Mouse (Mus musculus) erythroblast, embryonic 14.5 days (primary cell): Measurements from ENCODE around the gene Cma1. TPM values are rescaled to one million over a fixed set of nuclear protein-coding genes. Genes with fewer than 3 reads are reported as not detected.

Source experiments
- H3K27me3 ChIP-seq: 2 replicates; pipeline ENCODE4 v1.6.1; 2012; ENCODE audit warnings: inconsistent platforms; ENCODE audit not compliant: control insufficient read depth
- H3K36me3 ChIP-seq: 2 replicates; pipeline ENCODE4 v1.6.1; 2012; ENCODE audit warnings: mild to moderate bottlenecking, inconsistent platforms; ENCODE audit not compliant: control insufficient read depth
- H3K4me1 ChIP-seq: 2 replicates; pipeline ENCODE4 v1.6.1; 2012; ENCODE audit warnings: inconsistent platforms; ENCODE audit not compliant: control insufficient read depth
- H3K4me3 ChIP-seq: replicated peaks from 2 replicates; pipeline ENCODE3; 2012; ENCODE audit warnings: moderate library complexity, mild to moderate bottlenecking, inconsistent platforms
- H3K9me3 ChIP-seq: 2 replicates; pipeline ENCODE4 v1.6.1; 2012; ENCODE audit warnings: low read length, inconsistent platforms, mixed read lengths; ENCODE audit not compliant: control insufficient read depth
- GATA1 ChIP-seq: IDR thresholded peaks from 2 replicates; pipeline ENCODE4 v1.6.1; 2012; ENCODE audit warnings: low read length, inconsistent platforms, mixed read lengths
- TAL1 ChIP-seq: IDR thresholded peaks from 3 replicates; pipeline ENCODE4 v1.6.1; 2012; ENCODE audit warnings: low read length, inconsistent platforms, mixed read lengths
- polyA plus RNA-seq: library from polyadenylated mRNA; stranded (reverse); fragments of >175 nt; gene quantifications from 2 replicates; pipeline ENCODE4 v1.2.3, GENCODE M21; 2012

The Cma1 gene
- polyA plus RNA-seq, 1 experiment: not detected

GRCm38 (mm10) chr14:55898947-55899346 lies 45.5 kb downstream of the Cma1 start:
- Histone ChIP-seq H3K4me1 (peaks cover 32% of the 10 kb centered on the region), H3K27me3 (peaks cover 14% of the 10 kb centered on the region), H3K4me3 (no peak overlapping the region), H3K36me3 (peaks cover 42% of the 10 kb centered on the region), H3K9me3 (no peaks in the 10 kb centered on the region)
- TF ChIP-seq GATA1 (no peak), TAL1 (no peak)

- Histone ChIP-seq H3K9me3 (no peaks in the 10 kb centered on the region), H3K27me3 (peaks cover 14% of the 10 kb centered on the region), H3K36me3 (peaks cover 53% of the 10 kb centered on the region), H3K4me3 (no peak overlapping the region), H3K4me1 (peaks cover 32% of the 10 kb centered on the region)
- TF ChIP-seq TAL1 (no peak), GATA1 (no peak)
Measured at GRCm38 (mm10) chr14:55897671-55898070, 46.8 kb downstream of the Cma1 start.

Other genes with a start within 250 kb of the Cma1 start
- gene Tgm1, start 230.7 kb downstream of the Cma1 start, polyA plus RNA-seq: 0.03 and 0.05 TPM in 2 replicates
- 0.28 and 0.46 TPM in 2 replicates for gene Rabggta, start 222.4 kb downstream of the Cma1 start, polyA plus RNA-seq
- gene Dhrs1, start 199.0 kb downstream of the Cma1 start, polyA plus RNA-seq: 0.64 TPM in 1 of 2 replicates, not detected in the other
- 1.1 and 1.5 TPM in 2 replicates for gene Nop9, start 199.0 kb downstream of the Cma1 start, polyA plus RNA-seq
- 0.08 and 0.22 TPM in 2 replicates for gene Cideb, start 186.2 kb downstream of the Cma1 start, polyA plus RNA-seq
- not detected in 2 replicates for gene Ltb4r2, start 183.2 kb downstream of the Cma1 start, polyA plus RNA-seq
- 0.08 and 0.13 TPM in 2 replicates for gene Ltb4r1, start 178.7 kb downstream of the Cma1 start, polyA plus RNA-seq
- 0.02 TPM in 1 of 2 replicates, not detected in the other for gene Adcy4, start 160.6 kb downstream of the Cma1 start, polyA plus RNA-seq
- gene Ripk3, start 155.8 kb downstream of the Cma1 start, polyA plus RNA-seq: 0.47 and 0.58 TPM in 2 replicates
- gene Nfatc4, start 121.5 kb downstream of the Cma1 start, polyA plus RNA-seq: not detected in 2 replicates
- 0.01 and 0.02 TPM in 2 replicates for gene Nynrin, start 90.7 kb downstream of the Cma1 start, polyA plus RNA-seq
- 0.01 TPM in 1 of 2 replicates, not detected in the other for gene Cbln3, start 60.3 kb downstream of the Cma1 start, polyA plus RNA-seq
- 1.3 and 1.9 TPM in 2 replicates for gene Khnyn, start 59.7 kb downstream of the Cma1 start, polyA plus RNA-seq
- gene Sdr39u1, start 44.4 kb downstream of the Cma1 start, polyA plus RNA-seq: 0.18 and 0.20 TPM in 2 replicates
- gene Cma2, start 6.3 kb upstream of the Cma1 start, polyA plus RNA-seq: not detected in 2 replicates
- gene Mcpt1, start 73.3 kb upstream of the Cma1 start, polyA plus RNA-seq: not detected in 2 replicates
- gene Mcpt9, start 85.8 kb upstream of the Cma1 start, polyA plus RNA-seq: not detected in 2 replicates
- not detected in 2 replicates for gene Mcpt2, start 97.4 kb upstream of the Cma1 start, polyA plus RNA-seq
- not detected in 2 replicates for gene Mcpt4, start 117.6 kb upstream of the Cma1 start, polyA plus RNA-seq
- gene Mcpt8, start 140.6 kb upstream of the Cma1 start, polyA plus RNA-seq: 0.31 and 0.52 TPM in 2 replicates
- gene Ctsg, start 157.9 kb upstream of the Cma1 start, polyA plus RNA-seq: 0.31 and 0.42 TPM in 2 replicates
- gene Gzme, start 175.9 kb upstream of the Cma1 start, polyA plus RNA-seq: not detected in 2 replicates
- gene Gzmd, start 187.9 kb upstream of the Cma1 start, polyA plus RNA-seq: not detected in 2 replicates
- gene Gzmg, start 214.9 kb upstream of the Cma1 start, polyA plus RNA-seq: not detected in 2 replicates
- not detected in 2 replicates for gene Gzmn, start 229.9 kb upstream of the Cma1 start, polyA plus RNA-seq